In the genomic region with DNA sequence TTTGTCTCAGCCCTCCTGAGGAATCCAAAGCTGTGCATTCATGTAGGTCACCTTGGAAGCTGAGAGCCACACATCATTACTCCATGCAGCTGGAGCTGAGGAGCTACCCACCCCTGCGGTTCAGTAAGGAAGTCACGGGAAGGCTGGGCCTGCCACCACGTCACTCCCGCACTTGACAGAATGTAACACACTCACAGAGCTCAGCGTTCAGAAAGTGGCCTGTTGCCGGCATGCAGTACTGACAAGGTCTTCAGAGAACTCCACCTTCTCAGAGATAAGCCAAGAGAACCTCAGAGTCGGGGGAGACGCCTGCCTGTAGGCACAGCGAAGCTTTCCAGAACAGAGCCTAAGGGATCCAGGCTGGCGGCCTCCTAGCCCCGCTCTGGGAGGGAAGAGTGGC, we compare ENCODE assay signal across 11 mouse cellular contexts. TPM values are rescaled to one million over a fixed set of nuclear protein-coding genes. Genes with fewer than 3 reads are reported as not detected.
DNase-seq lines count a peak whose midpoint lies in the region; ATAC-seq and TF ChIP-seq lines count a peak whose summit lies in the region.
"Had no signal": no experiment of that assay in that cellular context is flagged by ENCODE, and none has a peak within 500 bp of the region (broad histone marks: within the 10 kb centered on the region; RNA-seq: fewer than 3 reads in every experiment).

No protein-coding gene starts in this region.

- no peak overlapping the region for H3K9ac ChIP-seq in forebrain, embryonic 14.5 days (ENCODE audit: low read length)
- H3K9ac ChIP-seq: stomach, embryonic 15.5 days had no signal

- peaks cover 25% of the 10 kb centered on the region for H3K4me1 ChIP-seq in olfactory bulb, adult 2 months (ENCODE audit: control insufficient read depth, insufficient read depth, low read length)
- no peaks in the 10 kb centered on the region for H3K4me1 ChIP-seq in forebrain, embryonic 14.5 days (ENCODE audit: control insufficient read depth, insufficient read depth, low read length)
- H3K4me1 ChIP-seq: midbrain, embryonic 10.5 days had no signal

- ATAC-seq in hematopoietic stem cell, adult 5-6 weeks (replicated peaks in 1 of 2; ENCODE audit: insufficient read depth in 1 of 2, low FRiP score in 2 of 2, low TSS enrichment in 1 of 2, low read depth in 1 of 2, poor library complexity in 2 of 2, severe bottlenecking in 2 of 2) = peak; percentile 72 to 88
- no peak for ATAC-seq in forebrain, embryonic 14.5 days

- H3K36me3 ChIP-seq in forebrain, embryonic 14.5 days (ENCODE audit: control insufficient read depth, insufficient read depth, low read length) = peaks cover 72% of the 10 kb centered on the region

- 57% methylated on average over 11 of the region's 11 CpGs for WGBS in olfactory bulb, adult 2 months
- WGBS in forebrain, embryonic 14.5 days = 88% methylated on average over 11 of the region's 11 CpGs

- no peak for TF ChIP-seq POLR2A in olfactory bulb, adult 2 months (IDR thresholded peaks at IDR 0.05; ENCODE audit: insufficient read depth, low read depth, low read length)

- TF ChIP-seq CTCF in olfactory bulb, adult 2 months (IDR thresholded peaks at IDR 0.05; ENCODE audit: insufficient read depth, low read depth, low read length) = no peak

- no peak overlapping the region for H3K4me2 ChIP-seq in forebrain, embryonic 14.5 days (ENCODE audit: low read length)
- H3K4me2 ChIP-seq: stomach, embryonic 15.5 days had no signal

- H3K4me3 ChIP-seq in olfactory bulb, adult 2 months (ENCODE audit: insufficient read depth, low read depth, low read length) = no peak overlapping the region
- no peak overlapping the region for H3K4me3 ChIP-seq in forebrain, embryonic 14.5 days (ENCODE audit: low read depth, low read length)
- H3K4me3 ChIP-seq: midbrain, embryonic 10.5 days; stomach, embryonic 15.5 days had no signal

- no peaks in the 10 kb centered on the region for H3K27me3 ChIP-seq in forebrain, embryonic 14.5 days (replicated peaks; ENCODE audit: control insufficient read depth, insufficient read depth, low read length)
- H3K27me3 ChIP-seq: stomach, embryonic 15.5 days had no signal

- peak overlapping the region; percentile 1; the same call in 1 of the 2 replicates for H3K27ac ChIP-seq in olfactory bulb, adult 2 months (ENCODE audit: insufficient read depth, low read depth, low read length)
- no peak overlapping the region for H3K27ac ChIP-seq in forebrain, embryonic 14.5 days (ENCODE audit: low read depth, low read length)
- H3K27ac ChIP-seq: midbrain, embryonic 10.5 days; stomach, embryonic 15.5 days had no signal

- peak; percentile 17 to 29 for DNase-seq in adrenal gland, postnatal 36 days
- no peak for DNase-seq in adrenal gland, adult 8-10 months
- DNase-seq in spleen, adult 12 weeks (ENCODE audit: low spot score) = peak; percentile 16
- no peak for DNase-seq in spleen, postnatal 10 days (ENCODE audit: low spot score in 2 of 2)
- DNase-seq in MN1 (ENCODE audit: low spot score) = no peak
- DNase-seq in forebrain, embryonic 14.5 days (ENCODE audit: low spot score) = no peak
- DNase-seq: embryo, embryonic 11 days had no signal

- no peaks in the 10 kb centered on the region for H3K9me3 ChIP-seq in forebrain, embryonic 14.5 days (replicated peaks; ENCODE audit: control insufficient read depth, low read length)
- H3K9me3 ChIP-seq: midbrain, embryonic 10.5 days; stomach, embryonic 15.5 days had no signal

RNA-seq across cellular contexts. Expression of a gene that starts 18.1 kb away (rescaled TPM):
- total RNA-seq in adrenal gland, postnatal 36 days (2021) = 100 to 1,000 TPM; 372 to 394 TPM
- 100 to 1,000 TPM; 348 to 401 (median 358) TPM for total RNA-seq in adrenal gland, adult 8-10 months (2022)
- 107 and 130 TPM in 2 replicates for total RNA-seq in hematopoietic stem cell, adult 5-6 weeks (2017)
- polyA plus RNA-seq in olfactory bulb, adult 2 months (2012; ENCODE audit: insufficient read depth, insufficient read length, low replicate concordance, missing spikeins) = 73.1 TPM in 1 of 2 replicates, not detected in the other
- 383 and 409 TPM in 2 replicates for polyA plus RNA-seq in forebrain, embryonic 14.5 days (2014; fragmentation: Nextera tagmentation; extraction: Ambion mirVana)

RNA-seq across cellular contexts. Expression of a gene that starts 45.4 kb away (rescaled TPM):
- total RNA-seq in adrenal gland, postnatal 36 days (2021) = 10 to 100 TPM; 14.4 to 20.7 TPM
- 10 to 100 TPM; 21.6 to 27.5 (median 25.4) TPM for total RNA-seq in adrenal gland, adult 8-10 months (2022)
- 9.8 and 11.5 TPM in 2 replicates for total RNA-seq in hematopoietic stem cell, adult 5-6 weeks (2017)
- not detected in 2 replicates for polyA plus RNA-seq in olfactory bulb, adult 2 months (2012; ENCODE audit: insufficient read depth, insufficient read length, low replicate concordance, missing spikeins)
- polyA plus RNA-seq in forebrain, embryonic 14.5 days (2014; fragmentation: Nextera tagmentation; extraction: Ambion mirVana) = 9.7 and 11.2 TPM in 2 replicates

Comparison
In these comparisons a context has a peak if more than half of its experiments do, and no peak if none do; other contexts are left out.
1. DNase-seq: peak in adrenal gland, postnatal 36 days (2 of 2) and spleen, adult 12 weeks (single experiment); none in adrenal gland, adult 8-10 months (single experiment), spleen, postnatal 10 days (0 of 2), MN1 (single experiment) and forebrain, embryonic 14.5 days (single experiment).